Mouse (Mus musculus): ENCODE data around the gene Nkd1. TPM values are rescaled to one million over a fixed set of nuclear protein-coding genes. Genes with fewer than 3 reads are reported as not detected.

The Nkd1 gene
- polyA plus RNA-seq, 2 experiments from 2014 or later: not detected

DNA sequence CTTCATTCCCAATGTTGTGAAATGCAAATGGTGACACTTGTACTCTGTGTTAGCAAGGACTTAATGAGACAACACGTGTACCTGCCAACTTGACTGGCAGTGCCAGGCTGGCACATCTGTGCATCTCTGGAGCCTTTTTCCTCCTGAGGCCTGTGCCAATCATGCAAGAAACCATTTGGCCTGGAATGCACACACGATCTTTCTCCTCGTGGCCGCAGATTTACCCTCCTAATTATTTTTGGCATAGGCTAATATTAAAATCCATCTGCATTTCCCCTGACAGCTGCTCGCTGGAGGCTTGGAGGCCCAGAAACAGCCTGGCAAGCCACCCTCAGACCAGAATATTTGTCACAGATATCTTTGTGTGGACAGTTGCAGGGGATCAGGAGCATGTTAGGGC is 56.5 kb downstream of the Nkd1 start:
- ATAC-seq: no peak

DNA sequence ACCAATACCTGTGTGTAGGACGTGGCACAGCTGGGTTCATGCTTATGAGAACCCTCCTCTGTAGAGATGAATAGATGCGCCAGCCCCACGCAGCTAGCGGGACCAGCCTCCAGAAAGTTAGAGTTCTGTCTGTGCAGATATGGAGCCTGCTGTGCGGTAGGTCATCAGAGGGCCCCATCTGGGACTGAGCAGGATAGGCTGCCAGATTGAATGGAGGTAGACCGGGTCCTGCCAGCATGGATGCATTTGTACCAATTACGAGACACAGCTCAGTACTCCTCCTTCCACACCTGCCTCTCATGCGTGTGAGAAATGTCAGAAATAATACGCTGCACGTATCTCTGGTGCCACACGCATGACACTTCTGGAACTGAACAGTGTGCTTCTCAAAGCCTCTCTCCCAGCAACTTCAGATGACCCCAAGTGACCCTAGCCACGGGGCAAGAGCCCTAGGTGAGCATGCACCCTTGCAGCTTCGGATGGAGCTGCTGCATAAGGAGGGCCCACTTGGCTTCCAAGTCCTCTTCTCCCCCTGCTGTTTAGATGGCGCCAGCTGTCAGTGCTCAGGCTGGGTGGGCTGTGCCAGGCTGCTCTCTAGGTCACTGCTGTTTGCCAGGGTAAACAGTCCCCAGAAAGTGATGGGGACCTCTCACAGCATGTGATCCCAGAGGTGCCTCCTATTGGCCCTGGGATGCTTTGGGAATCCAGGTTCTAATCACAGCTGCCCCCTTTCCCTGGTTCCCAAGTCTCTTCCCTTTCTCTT is 57.4 kb downstream of the Nkd1 start:
- ATAC-seq: no peak

DNA sequence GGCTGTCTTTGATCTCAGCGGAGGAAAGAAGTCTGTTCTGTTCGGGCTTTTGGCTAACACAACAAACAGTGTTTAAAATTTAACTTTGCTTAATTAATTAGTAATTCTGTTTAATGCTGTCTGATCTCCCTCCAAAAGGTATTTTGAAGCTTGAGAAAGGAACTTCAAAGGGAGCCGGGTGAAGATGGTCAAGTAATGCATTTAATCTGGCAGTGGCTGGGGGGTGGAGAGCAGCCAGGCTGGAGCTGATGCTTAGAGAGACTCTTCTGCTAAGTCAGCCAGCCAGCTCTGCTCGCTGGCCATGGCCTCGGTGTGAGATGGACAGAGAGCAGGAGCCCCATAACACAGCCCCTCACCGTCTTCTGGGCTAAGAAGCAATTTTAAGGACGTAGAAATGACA is 58.1 kb downstream of the Nkd1 start:
- ATAC-seq: no peak

DNA sequence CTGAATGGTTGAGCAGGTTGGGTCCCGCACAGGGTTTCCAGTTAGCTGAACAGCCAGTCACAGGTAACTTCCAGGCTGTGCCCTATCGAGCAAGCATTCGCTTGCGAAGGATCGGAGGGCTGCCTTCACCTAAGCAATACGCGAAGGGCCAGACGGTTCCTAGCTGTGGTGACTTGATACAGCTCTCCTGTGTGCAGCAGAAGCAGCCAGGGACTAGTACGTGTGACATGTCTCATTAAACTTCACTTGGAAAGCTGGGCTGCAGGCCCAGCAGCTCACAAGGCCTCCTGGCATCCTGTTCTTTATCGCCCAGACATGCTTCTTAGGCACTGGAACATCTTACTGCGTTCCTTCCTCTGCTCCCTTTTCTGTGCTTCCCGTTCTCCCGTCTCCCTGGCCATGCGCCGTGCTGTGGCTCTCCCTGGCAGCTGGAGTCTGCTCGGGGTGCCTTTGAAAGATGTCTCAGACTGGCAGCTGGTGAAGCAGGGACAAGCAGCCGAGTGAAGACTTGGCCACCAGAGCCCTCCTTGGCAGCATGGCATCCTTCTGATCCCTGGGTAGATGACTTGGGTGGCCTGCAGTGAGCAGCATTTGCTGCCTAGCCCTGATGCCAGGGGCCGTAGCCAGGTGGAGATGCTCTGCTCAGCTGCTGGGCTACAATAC is 58.6 kb downstream of the Nkd1 start:
- ATAC-seq: no peak

DNA sequence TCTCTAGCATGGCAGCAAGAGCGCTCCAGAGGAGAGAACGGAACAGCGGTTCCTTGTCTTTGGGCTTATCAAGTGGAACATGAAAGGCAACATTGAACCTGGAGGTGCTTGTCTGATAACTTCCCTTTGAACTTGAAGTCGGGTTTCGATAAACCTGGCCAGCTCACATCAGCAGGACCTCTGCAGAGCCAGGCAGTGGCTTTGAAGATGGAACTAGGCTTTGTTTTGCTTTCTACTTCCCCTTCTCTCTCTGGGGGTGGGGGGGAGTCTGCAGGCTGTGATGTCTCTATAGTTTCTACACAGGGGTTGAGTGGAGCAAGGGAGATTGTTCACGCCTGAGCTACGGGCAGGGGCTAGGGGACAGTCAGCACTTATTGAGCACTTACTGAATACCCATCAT is 59.6 kb downstream of the Nkd1 start:
- no peak for ATAC-seq

DNA sequence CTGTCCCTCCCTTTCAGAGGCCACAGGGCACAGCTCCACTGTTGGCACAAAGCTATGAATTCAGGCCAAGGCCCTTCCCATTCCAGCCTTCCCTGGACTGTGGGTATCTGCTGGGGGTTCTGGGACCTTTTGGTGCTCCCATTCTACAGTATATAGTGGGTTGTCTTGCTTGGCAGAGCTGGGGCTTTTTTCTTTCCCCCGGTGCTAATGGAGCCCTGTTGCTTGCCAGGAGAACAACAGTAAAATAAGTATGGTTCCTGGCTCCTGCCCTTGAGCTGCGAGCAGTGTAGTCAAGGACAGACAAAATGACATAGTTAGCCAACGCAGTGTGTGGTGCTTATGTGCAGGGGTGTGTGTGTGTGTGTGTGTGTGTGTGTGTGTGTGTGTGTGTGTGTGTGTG is 62.7 kb downstream of the Nkd1 start:
- ATAC-seq: no peak

DNA sequence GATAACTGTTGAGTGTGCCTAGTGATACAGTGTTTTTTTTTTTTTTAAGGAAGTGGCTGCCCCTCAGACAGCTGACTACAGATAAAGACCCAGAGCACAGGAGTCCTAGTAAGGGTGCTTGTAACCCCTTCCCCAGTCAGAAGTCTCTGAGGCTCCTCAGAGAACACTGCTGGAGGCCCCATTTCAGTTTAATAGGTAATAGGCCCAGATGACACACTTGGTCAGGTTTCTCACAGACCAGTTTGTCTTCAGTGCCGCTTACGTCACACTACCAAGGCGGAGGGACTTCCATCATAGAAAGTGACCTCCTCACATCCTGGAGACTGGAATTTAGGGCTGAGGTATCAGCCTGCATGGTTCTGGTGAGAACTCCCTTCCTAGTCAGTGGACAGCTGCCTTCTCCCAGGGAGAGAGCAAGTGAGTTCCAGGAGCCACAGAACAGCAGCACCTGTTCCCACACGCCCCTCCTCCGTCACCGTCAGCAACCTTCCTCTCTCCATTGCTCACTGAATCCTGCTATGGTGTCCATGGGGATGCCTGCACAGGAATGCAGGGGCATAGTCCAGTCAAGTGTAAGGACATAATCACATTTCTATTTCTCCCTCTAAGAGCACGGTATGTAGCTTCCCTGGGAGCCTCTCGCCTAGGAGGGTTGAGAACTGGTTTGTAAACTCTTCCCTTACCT is 67.2 kb downstream of the Nkd1 start:
- ATAC-seq: no peak

DNA sequence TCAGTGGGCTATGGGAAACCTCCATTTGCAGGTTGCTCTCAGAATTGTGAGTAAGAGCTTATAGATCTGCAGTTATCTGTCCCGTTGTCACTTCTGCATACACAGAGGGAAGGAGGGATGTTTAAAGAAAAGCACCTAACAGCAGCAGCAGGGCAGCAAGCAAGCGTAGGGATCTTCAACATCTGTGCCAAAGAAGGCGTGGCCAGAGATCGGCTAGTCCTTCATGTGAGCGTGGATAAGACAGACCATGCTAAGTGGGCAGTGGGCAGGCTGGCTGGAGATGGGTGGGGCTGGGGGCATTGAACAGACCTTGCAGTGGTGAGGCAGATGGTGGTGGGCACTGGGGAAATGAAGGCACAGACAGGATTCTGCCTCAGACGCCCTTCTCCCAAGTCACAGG is 69.1 kb downstream of the Nkd1 start:
- no peak for ATAC-seq

DNA sequence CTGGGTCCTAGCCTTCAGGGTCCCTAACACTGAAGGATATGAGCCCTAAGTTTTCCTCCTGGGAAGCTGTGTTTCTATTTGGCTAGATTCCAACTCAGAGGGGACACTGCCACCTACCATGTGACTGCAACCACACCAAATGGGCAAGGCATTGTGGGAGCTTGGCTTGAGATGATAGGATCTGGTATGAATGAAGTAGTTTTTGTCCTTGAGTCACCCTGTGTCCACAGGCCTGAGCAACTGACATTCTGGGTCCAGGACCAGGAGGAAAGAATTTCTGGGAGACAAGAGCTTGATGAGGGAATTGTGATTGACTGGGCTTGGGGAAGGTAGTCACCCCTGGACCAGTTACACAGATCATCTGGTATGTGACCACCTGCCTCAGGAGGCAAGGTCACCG is 72.8 kb downstream of the Nkd1 start:
- ATAC-seq: no peak

DNA sequence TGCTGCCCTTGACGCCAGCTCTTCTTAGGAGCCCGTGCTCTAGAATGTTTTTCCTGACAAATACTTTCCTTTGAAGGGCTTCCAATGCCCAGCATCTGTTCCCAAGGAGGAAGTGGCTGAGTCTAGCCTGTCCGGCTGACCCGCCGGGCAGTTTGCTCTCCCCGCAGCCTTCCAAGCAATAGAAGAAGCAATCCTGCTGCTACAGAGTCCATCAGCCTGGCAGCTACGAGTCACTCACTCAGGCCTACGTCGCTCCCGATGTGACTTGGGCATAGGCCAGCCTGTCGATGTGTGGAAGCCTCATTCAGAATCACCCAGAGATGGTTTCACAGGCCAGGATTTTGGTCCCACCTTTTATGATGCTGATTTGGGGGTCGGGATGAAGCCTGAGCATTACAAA is 74.9 kb downstream of the Nkd1 start:
- ATAC-seq: no peak

DNA sequence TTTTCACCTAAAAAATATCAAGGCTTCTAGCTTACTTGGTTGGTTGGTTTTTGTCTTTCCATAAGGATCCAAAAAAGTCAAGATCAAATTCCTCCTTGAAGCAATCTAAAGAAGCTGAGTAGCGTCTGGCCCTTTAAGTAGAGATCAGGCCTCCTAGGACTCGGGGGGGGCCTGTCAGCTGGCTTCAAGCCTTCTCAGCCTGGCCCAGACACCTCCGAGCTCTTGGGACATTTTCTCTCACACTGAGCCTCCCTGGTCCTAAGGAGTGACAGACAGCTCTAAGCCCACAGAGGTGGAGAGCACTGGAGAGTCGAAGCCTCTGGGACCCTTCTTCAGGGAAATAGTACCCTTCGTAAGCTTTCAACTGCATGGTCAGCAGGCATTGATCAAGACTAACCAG is 77.4 kb downstream of the Nkd1 start:
- no peak for ATAC-seq

DNA sequence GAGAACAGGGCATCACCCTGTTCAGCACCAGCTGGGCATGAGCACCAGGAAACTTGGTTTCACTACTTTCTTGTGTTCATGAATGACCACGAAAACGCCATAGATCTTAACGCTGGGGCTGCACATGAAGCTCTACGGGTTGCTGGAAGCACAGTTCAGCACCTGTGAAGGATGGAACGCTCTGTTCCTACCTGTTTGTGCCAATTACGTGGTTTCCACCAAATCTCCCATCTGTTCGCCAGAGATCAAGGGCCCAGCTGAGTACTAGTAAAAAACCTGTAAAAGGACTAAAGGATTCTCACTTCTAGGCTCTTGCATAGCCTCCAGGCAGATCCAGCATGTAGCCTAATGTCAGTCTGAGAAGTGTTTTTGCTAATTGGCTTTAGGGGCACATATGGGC is 78.3 kb downstream of the Nkd1 start:
- ATAC-seq: no peak

DNA sequence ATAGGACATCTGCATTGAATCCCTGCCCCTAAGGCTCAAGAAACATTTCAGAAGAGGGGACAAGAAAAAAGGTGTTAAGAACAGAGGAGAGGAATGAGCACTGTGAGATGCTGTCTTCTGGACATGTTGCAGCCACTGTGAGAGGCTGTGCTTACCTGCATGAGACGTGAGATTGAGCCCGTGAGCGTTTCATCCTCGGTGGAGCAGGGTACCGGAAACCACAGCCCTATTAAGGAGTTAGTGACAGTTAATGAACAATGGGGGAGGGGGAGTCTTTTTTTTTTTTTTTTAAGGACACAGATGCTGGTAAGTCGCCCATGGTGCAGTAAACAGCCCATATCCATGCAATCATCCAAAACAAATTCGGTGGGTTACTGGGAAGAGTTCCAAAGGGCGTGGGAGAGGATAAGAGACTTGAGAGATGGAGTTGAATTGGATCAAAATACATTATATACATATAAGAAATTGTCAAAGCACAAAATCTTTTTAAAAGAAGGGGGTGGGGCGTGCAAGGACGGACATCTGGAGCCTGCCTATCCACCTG is 82.4 kb downstream of the Nkd1 start:
- ATAC-seq: peak; percentile 74

DNA sequence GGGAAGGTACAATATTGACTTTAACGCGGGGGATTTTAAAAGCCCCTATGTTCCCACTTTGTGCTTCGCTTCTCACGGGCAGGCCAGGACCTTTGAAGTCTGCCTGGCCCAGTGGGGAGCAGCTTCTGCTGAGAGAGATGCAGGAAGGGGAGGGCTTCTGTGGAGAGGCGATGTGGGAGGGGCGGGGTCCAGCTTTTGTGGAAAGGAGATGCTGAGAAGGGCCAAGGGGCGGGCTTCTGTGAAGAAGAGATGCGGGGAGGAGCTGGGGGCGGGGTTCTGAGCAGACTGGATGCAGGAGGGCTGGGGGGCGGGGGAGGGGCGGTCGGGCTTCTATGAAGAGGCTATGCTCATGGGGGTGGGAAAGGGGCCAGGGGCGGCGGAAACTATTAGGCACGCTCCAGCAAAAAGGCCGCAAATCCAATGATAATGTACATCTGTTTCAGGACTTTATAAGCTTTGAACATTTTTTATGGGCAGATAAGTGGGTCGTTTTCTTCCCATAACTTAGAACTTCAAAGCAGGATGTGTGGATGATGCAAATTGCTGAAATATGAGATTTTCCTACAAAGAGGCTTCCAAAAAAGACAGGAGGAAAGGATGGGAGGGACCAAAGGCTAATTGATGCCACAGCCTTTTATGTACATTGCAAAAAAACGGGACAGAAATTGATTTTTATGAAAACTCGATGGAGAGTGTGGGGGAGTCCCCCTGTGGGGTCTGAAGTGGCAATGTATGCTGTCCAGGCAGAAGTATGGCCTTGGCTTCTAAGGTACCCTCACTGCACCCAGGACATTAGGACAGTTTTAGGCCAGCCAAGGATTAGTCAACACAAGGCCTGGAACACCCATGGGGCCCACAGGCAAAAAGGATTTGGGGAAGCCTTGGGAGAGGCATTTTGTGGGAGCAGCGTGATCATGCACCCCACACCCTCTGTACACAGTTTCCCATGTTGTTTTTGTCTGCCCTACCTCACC is 83.2 kb downstream of the Nkd1 start:
- ATAC-seq: peak; percentile 74

DNA sequence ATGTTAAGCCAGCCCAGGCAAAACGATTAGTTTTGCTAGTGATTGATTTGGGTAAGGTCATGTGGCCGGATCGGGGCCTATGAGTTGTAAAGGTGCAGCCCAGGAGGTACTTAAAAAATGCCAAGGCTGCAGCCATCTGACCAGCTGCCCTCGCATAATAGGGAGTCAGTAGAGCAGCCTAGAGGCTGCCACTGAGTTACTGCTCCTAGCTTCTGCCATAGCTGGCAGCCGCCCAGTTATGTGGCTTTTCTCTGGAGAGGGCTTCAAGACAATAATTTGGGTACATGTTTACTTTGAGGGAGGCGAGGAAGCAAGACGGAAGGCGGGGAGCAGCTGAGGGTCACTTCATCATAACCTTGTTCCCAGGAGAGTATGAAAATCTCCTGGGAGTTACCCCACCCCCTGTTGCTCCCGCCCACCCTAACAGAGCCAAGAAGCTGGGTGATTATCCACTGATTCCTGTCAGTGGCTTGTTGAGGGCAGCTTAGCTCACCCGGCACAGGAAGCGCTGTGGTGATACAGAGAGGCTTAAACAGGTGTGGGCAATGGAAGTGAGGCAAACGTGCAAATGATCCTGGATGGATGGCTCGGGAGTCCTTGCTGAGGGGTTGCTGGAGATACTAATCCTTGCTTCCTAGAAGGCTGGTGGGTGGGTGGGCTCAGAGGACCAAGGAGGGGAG is 84.3 kb downstream of the Nkd1 start:
- ATAC-seq: no peak

DNA sequence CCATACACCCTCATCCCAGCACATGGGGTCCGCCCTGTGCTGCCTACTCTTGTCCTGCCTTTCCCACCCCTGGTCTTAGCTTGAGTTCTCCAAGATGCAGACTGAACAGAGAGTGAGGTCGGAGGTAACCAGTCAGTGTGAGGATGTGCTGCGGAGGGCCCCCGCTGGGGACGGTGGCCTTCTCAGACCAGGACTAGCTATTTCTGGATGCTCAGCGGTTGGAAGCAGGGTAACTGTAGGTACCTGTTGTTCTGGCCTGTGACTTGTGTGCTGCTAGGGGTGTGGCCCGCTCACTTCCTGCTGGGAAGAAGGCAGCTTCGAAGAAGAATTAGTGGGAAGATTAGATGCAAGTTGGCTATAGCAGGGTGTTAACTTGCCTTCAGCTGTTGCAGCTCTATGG is 87.9 kb downstream of the Nkd1 start:
- no peak for ATAC-seq

DNA sequence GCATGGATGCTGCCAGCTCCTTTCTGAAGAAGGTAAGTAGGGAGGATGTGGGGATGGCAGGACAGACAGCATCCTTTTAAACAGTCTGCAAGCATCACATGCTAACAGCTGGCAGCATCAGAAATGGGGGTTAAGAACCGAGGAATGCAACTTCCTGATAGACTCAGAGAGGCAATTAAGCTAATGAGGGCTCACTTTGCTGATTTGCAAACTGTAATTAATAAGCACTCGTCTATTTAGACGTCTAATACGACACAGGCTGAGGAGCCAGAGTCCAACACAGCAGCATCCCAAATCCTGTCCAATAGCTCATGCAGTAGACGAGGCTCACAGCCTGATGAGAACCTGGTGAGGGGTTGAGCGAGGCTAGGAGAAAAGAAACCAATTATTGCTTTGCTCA is 89.1 kb downstream of the Nkd1 start:
- ATAC-seq: no peak

DNA sequence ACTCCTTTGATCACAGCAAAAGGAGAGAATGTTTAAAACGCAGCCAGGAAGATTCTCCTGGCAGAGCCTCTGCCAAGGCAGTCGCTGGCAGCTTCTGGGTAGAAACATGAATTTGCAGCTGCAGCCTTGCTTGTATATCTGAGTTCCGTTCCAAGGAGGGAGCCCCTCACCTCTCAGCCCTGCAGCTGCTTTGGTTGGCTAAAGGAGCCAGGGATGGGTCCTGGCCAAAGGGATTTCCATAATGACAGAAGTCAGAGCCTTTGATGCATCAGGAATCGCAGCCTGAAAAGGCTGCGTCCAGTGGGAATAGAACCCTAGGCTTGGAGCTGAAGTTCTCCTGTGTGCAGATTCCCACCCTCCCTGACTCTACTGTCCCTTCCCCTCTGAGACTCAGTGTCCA is 93.8 kb downstream of the Nkd1 start:
- ATAC-seq: no peak

DNA sequence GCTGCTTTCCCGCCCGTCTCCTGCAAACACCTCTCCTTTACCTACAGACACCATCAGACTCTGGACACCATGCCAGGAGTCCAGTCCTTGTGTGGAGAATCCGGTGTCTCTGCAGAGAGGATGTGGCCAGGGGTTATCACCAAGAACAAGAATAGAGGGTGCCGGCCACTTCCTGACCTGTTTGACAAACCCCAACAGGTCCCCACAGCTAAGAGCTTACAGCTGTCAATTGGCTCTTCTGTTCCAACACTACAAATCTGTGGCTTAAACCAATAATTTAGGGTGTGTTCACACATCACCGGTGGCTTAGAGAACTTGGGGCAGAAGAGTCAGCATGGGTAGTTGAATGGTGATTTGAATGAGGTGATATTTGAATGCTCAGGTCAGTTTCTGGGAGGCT is 97.5 kb downstream of the Nkd1 start:
- peak; percentile 13 for ATAC-seq

DNA sequence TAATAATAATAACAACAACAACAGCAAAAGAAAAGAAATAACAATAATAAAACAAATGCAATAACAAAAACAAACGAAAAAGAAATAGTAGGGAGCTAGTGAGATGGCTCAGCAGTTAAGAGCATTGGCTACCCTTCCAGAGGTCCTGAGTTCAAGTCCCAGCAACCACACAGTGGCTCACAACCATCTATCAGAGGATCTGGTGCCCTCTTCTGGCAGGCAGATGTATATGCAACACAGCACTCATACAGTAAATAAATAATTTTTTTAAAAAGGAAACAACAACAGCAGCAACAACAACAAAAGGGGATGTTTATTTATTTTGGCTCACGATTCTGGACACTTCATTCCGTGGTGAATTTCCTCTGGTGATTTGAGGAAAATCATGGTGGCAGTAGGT is 98.4 kb downstream of the Nkd1 start:
- ATAC-seq: no peak

DNA sequence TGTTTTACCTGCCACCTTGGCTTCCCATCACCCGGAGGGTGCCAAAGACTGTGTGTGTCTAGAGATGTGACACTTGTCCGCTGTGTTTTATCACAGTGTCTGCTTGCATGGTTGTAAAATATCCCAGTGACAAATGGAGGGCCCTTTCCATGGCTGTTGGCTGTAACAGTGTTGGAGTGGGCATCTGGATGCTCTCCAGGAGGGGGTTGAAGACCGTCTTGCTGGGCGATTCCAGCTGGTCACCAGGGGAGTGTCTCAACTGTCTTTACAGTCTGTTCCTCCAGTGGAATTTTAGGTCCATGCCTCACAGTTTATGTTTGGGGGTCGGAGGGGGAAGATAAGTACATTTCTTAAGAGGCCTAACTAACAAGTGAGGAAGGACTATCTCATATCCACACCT is 99.8 kb downstream of the Nkd1 start:
- ATAC-seq: no peak

DNA sequence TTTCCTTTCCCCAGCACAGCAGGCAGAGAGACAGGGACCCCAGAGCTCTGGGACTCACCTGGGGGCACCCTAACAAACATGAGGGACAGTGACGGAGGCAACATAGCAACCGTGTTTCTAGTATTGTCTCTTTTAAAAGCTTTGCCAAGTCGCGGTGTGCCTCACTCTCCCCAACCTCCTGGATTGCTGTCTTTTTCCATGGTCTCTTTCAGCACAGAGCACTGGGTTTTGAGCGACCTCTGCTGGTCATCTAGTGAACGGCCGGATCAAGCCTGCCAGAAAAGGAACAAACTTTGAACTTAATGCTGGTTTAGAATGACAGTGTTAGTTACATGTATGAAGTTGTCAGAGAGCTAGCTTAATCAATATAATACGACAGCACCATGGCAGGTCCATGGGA is 100.3 kb downstream of the Nkd1 start:
- ATAC-seq: peak; percentile 82

Measured in CD4-positive, CD25-positive, alpha-beta regulatory T cell, adult 4 months (primary cell).